Mouse (Mus musculus) embryonic facial prominence, embryonic 14.5 days (tissue): ENCODE measurements around the gene Gm15155. TPM values are rescaled to one million over a fixed set of nuclear protein-coding genes. Genes with fewer than 3 reads are reported as not detected.

Experiments used
- ATAC-seq: fragments of 200-750 bp; cut with Nextera tagmentation; 2 replicates; pipeline ENCODE4 v1.8.0; 2017; ENCODE audit warnings: low read depth, moderate number of reproducible peaks, moderate TSS enrichment
- DNase-seq: peaks from one replicate; pipeline ENCODE4 v3.0.0-alpha.2; 2015; ENCODE audit warnings: low spot score
- H3K27ac ChIP-seq: fragments of 300-500 bp; sonication (generic); replicated peaks from 2 replicates; pipeline ENCODE4 v1.5.1; 2014; ENCODE audit warnings: low read depth, mild to moderate bottlenecking, low read length, moderate library complexity
- H3K27me3 ChIP-seq: fragments of 300-500 bp; sonication (generic); replicated peaks from 2 replicates; pipeline ENCODE4 v1.6.1; 2014; ENCODE audit warnings: low read length; ENCODE audit not compliant: control insufficient read depth, insufficient read depth
- H3K36me3 ChIP-seq: fragments of 300-500 bp; sonication (generic); 2 replicates; pipeline ENCODE4 v1.6.1; 2014; ENCODE audit warnings: low read length, mixed read lengths; ENCODE audit not compliant: control insufficient read depth, insufficient read depth
- H3K4me1 ChIP-seq: fragments of 300-500 bp; sonication (generic); 2 replicates; pipeline ENCODE4 v1.6.1; 2014; ENCODE audit warnings: antibody characterized with exemption, low read length; ENCODE audit not compliant: control insufficient read depth, insufficient read depth
- H3K4me2 ChIP-seq: fragments of 300-500 bp; sonication (generic); 2 replicates; pipeline ENCODE4 v1.6.1; 2014; ENCODE audit warnings: low read depth, mild to moderate bottlenecking, low read length, moderate library complexity, mixed read lengths
- H3K4me3 ChIP-seq: fragments of 300-500 bp; sonication (generic); 2 replicates; pipeline ENCODE4 v1.5.1; 2014; ENCODE audit warnings: low read depth, mild to moderate bottlenecking, low read length
- H3K9ac ChIP-seq: fragments of 300-500 bp; sonication (generic); 2 replicates; pipeline ENCODE4 v1.6.1; 2014; ENCODE audit warnings: low read depth, mild to moderate bottlenecking, low read length, moderate library complexity, mixed read lengths
- H3K9me3 ChIP-seq: fragments of 300-500 bp; sonication (generic); 2 replicates; pipeline ENCODE4 v1.6.1; 2016; ENCODE audit warnings: low read length; ENCODE audit not compliant: control insufficient read depth
- WGBS: fragments of 180-500 bp; shearing (Covaris S2); extraction: QIAGEN DNeasy Blood & Tissue Kit; methylation state at CpG from one replicate; pipeline ENCODE4 v1.1.7; 2014; 5-methylcytosine and 5-hydroxymethylcytosine counted together
- polyA plus RNA-seq: library from polyadenylated mRNA; unstranded; fragments of >200 nt; fragmentation: Nextera tagmentation; extraction: Ambion mirVana; gene quantifications from 2 replicates; pipeline ENCODE4 v1.2.1, GENCODE M21; 2014

Gm15155 gene
- not detected in 2 replicates for polyA plus RNA-seq

GRCm38 (mm10) chrX:155624341-155624841 is at the start of gene Gm15155:
Gm15155 (plus strand) TSS chrX:155624741.
- no peaks in the 10 kb centered on the region for H3K4me1 ChIP-seq
- no peaks in the 10 kb centered on the region for H3K9me3 ChIP-seq
- H3K27me3 ChIP-seq = peaks cover 51% of the 10 kb centered on the region
- peak within 1 kb of the TSS; percentile 84 for H3K4me2 ChIP-seq
- no peaks in the 10 kb centered on the region for H3K36me3 ChIP-seq
- no peak for ATAC-seq
- no peak within 1 kb of the TSS for H3K27ac ChIP-seq
- H3K4me3 ChIP-seq = peak within 1 kb of the TSS; percentile 48
- H3K9ac ChIP-seq = peak within 1 kb of the TSS; percentile 45; the same call in 1 of the 2 replicates
- WGBS = 26% methylated on average over 15 of the region's 19 CpGs
- DNase-seq = no peak

DNA sequence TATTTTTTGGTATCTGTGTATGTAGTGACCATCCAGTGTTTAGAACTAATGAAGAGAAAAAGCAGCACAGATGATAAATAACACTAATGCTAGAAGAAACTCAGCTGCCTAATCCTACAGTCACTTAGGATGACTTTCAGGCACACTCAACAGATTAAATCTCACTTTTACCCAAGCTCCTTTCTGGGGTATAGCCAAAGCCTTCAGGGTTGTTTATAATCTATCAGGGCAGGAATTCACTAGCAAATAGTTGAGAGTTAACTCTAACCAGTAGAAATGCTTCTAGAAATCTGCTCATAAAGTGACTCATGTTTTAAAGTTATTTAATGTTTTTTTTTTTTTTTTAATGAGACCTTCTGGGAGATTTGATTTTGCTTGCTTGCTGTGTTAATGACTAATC is 44.8 kb upstream of the Gm15155 start:
- H3K36me3 ChIP-seq = no peaks in the 10 kb centered on the region
- no peaks in the 10 kb centered on the region for H3K9me3 ChIP-seq
- no peak overlapping the region for H3K9ac ChIP-seq
- H3K4me3 ChIP-seq = no peak overlapping the region
- no peaks in the 10 kb centered on the region for H3K27me3 ChIP-seq
- no peaks in the 10 kb centered on the region for H3K4me1 ChIP-seq
- DNase-seq (no peak), ATAC-seq (no peak)
- no peak overlapping the region for H3K27ac ChIP-seq
- no peak overlapping the region for H3K4me2 ChIP-seq

- no peak for DNase-seq
Observed at GRCm38 (mm10) chrX:155584586-155584985, 40.0 kb upstream of the Gm15155 start.

DNA sequence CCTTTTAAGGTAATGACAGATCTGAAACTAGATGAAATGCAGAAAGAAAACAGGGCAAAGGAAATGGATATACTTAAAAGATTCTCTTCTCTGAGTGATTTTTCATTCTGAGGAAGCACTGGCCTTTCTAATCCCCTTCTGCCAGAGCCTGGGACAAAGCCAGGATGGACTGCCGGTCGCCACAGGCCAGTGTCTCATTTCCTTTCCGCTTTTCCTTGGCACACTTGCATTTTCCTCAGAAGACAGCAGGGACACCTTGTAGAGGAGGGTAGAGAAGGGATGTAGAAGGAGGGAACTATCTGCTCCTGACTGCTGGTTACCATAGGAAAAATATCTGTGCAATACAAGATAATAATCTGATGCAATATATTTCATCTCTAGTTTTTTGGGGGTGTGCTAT is 33.1 kb upstream of the Gm15155 start:
- no peak overlapping the region for H3K27ac ChIP-seq
- H3K9ac ChIP-seq = no peak overlapping the region
- WGBS = 77% methylated on average over 3 of the region's 3 CpGs
- H3K27me3 ChIP-seq = no peaks in the 10 kb centered on the region
- no peaks in the 10 kb centered on the region for H3K4me1 ChIP-seq
- DNase-seq (no peak), ATAC-seq (no peak)
- H3K36me3 ChIP-seq = no peaks in the 10 kb centered on the region
- H3K9me3 ChIP-seq = no peaks in the 10 kb centered on the region
- H3K4me3 ChIP-seq = no peak overlapping the region
- no peak overlapping the region for H3K4me2 ChIP-seq

More at GRCm38 (mm10) chrX:155584586-155584985, 40.0 kb upstream of the Gm15155 start:
- Histone ChIP-seq H3K27ac (no peak overlapping the region), H3K9ac (no peak overlapping the region), H3K36me3 (no peaks in the 10 kb centered on the region), H3K27me3 (no peaks in the 10 kb centered on the region), H3K4me1 (no peaks in the 10 kb centered on the region), H3K4me2 (no peak overlapping the region), H3K9me3 (no peaks in the 10 kb centered on the region), H3K4me3 (no peak overlapping the region)
- WGBS = 88% methylated on average over 2 of the region's 2 CpGs
- ATAC-seq = no peak

GRCm38 (mm10) chrX:155592467-155592866 is 32.1 kb upstream of the Gm15155 start:
- Histone ChIP-seq H3K9ac (no peak overlapping the region), H3K4me2 (no peak overlapping the region), H3K4me1 (no peaks in the 10 kb centered on the region), H3K9me3 (no peaks in the 10 kb centered on the region), H3K27ac (no peak overlapping the region), H3K4me3 (no peak overlapping the region), H3K27me3 (no peaks in the 10 kb centered on the region), H3K36me3 (no peaks in the 10 kb centered on the region)
- 72% methylated on average over 2 of the region's 2 CpGs for WGBS
- no peak for ATAC-seq
- no peak for DNase-seq

- H3K36me3 ChIP-seq = no peaks in the 10 kb centered on the region
- no peak overlapping the region for H3K9ac ChIP-seq
- ATAC-seq (no peak), DNase-seq (no peak)
- no peaks in the 10 kb centered on the region for H3K27me3 ChIP-seq
- H3K4me2 ChIP-seq = no peak overlapping the region
- WGBS = 47% methylated on average over 1 of the region's 1 CpGs
- H3K9me3 ChIP-seq = no peaks in the 10 kb centered on the region
- H3K27ac ChIP-seq = no peak overlapping the region
- no peak overlapping the region for H3K4me3 ChIP-seq
- no peaks in the 10 kb centered on the region for H3K4me1 ChIP-seq
Observed at GRCm38 (mm10) chrX:155594685-155595084, 29.9 kb upstream of the Gm15155 start.

- no peaks in the 10 kb centered on the region for H3K36me3 ChIP-seq
- H3K4me3 ChIP-seq = no peak overlapping the region
- H3K4me1 ChIP-seq = no peaks in the 10 kb centered on the region
- H3K9me3 ChIP-seq = no peaks in the 10 kb centered on the region
- no peaks in the 10 kb centered on the region for H3K27me3 ChIP-seq
- no peak overlapping the region for H3K4me2 ChIP-seq
- H3K9ac ChIP-seq = no peak overlapping the region
- DNase-seq (no peak), ATAC-seq (no peak)
- H3K27ac ChIP-seq = no peak overlapping the region
Observed at GRCm38 (mm10) chrX:155596390-155596789, 28.2 kb upstream of the Gm15155 start.

GRCm38 (mm10) chrX:155601196-155601595 is 23.3 kb upstream of the Gm15155 start:
- no peak for ATAC-seq

DNA sequence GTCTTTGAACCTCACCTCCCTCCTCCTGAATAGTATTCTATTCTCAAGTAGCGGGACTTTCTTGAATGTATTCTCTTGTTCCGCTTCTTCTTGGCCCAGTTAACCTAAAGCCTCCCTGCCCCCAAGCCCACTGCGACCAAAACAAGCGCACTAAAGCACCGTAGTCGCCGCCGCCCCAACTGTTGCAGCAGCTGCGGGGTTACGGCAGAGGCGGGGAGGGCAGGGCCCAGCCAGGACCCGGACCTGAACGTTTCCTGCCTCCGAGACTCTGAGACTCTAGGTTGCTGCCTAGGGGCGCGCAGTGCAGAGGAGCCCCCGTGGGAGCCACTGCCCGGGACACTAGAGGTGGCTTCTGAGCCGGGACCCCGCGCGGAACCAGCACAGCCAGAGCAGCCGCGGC is 2.0 kb upstream of the Gm15155 start:
- Histone ChIP-seq H3K27me3 (peaks cover 51% of the 10 kb centered on the region), H3K9me3 (no peaks in the 10 kb centered on the region), H3K4me3 (peak overlapping the region; percentile 48), H3K4me1 (no peaks in the 10 kb centered on the region), H3K27ac (no peak overlapping the region), H3K4me2 (peak overlapping the region; percentile 84), H3K9ac (peak overlapping the region; percentile 45), H3K36me3 (no peaks in the 10 kb centered on the region)
- DNase-seq (no peak), ATAC-seq (peak; percentile 23; the same call in 1 of the 2 replicates)
- 9% methylated on average over 10 of the region's 24 CpGs for WGBS

More at GRCm38 (mm10) chrX:155601196-155601595, 23.3 kb upstream of the Gm15155 start:
- Histone ChIP-seq H3K27ac (no peak overlapping the region), H3K9me3 (no peaks in the 10 kb centered on the region), H3K4me3 (no peak overlapping the region), H3K4me1 (no peaks in the 10 kb centered on the region), H3K27me3 (no peaks in the 10 kb centered on the region), H3K36me3 (no peaks in the 10 kb centered on the region), H3K4me2 (no peak overlapping the region), H3K9ac (no peak overlapping the region)
- 91% methylated on average over 2 of the region's 2 CpGs for WGBS
- DNase-seq = no peak
